Mouse (Mus musculus) testis, adult 2 months (tissue): Measurements from ENCODE around the gene Nav2. TPM values are rescaled to one million over a fixed set of nuclear protein-coding genes. Genes with fewer than 3 reads are reported as not detected.

ENCODE experiments used
- H3K27ac ChIP-seq: fragments of 200-500 bp; 2 replicates; pipeline ENCODE4 v1.5.1; 2012; ENCODE audit warnings: low read depth, low read length; ENCODE audit not compliant: control insufficient read depth, insufficient read depth
- H3K27me3 ChIP-seq: fragments of 200-500 bp; 2 replicates; pipeline ENCODE4 v1.6.1; 2012; ENCODE audit warnings: mild to moderate bottlenecking, low read length, moderate library complexity; ENCODE audit not compliant: control insufficient read depth, insufficient read depth
- H3K36me3 ChIP-seq: fragments of 200-500 bp; 2 replicates; pipeline ENCODE4 v1.6.1; 2012; ENCODE audit warnings: mild to moderate bottlenecking, low read length; ENCODE audit not compliant: control insufficient read depth, insufficient read depth
- H3K4me1 ChIP-seq: fragments of 200-500 bp; 2 replicates; pipeline ENCODE4 v1.6.1; 2012; ENCODE audit warnings: low read length; ENCODE audit not compliant: control insufficient read depth, insufficient read depth
- H3K4me3 ChIP-seq: fragments of 200-500 bp; 2 replicates; pipeline ENCODE4 v1.5.1; 2012; ENCODE audit warnings: low read depth, mild to moderate bottlenecking, low read length, moderate library complexity, mixed read lengths; ENCODE audit not compliant: control insufficient read depth
- CTCF ChIP-seq: fragments of 200-500 bp; IDR thresholded peaks from 2 replicates; pipeline ENCODE4 v1.5.1; 2012; ENCODE audit warnings: low read depth, mild to moderate bottlenecking, inconsistent platforms, low read length, moderate library complexity; ENCODE audit not compliant: control insufficient read depth, insufficient read depth, insufficient replicate concordance
- POLR2A ChIP-seq: fragments of 200-500 bp; IDR thresholded peaks from 2 replicates; pipeline ENCODE4 v1.6.1; 2012; ENCODE audit warnings: low read depth, mild to moderate bottlenecking, inconsistent platforms, low read length, moderate library complexity; ENCODE audit not compliant: control insufficient read depth
- polyA plus RNA-seq: library from polyadenylated mRNA; depleted of rRNA; stranded (reverse); fragments of >200 nt; gene quantifications from 2 replicates; pipeline ENCODE4 v1.2.3, GENCODE M21; 2012

Nav2 gene
- polyA plus RNA-seq, 1 experiment = 20.8 TPM

- H3K27me3 ChIP-seq = no peaks in the 10 kb centered on the region
These were observed 10.1 kb upstream of the Nav2 start for GRCm38 (mm10) chr7:48898416-48898815.

DNA sequence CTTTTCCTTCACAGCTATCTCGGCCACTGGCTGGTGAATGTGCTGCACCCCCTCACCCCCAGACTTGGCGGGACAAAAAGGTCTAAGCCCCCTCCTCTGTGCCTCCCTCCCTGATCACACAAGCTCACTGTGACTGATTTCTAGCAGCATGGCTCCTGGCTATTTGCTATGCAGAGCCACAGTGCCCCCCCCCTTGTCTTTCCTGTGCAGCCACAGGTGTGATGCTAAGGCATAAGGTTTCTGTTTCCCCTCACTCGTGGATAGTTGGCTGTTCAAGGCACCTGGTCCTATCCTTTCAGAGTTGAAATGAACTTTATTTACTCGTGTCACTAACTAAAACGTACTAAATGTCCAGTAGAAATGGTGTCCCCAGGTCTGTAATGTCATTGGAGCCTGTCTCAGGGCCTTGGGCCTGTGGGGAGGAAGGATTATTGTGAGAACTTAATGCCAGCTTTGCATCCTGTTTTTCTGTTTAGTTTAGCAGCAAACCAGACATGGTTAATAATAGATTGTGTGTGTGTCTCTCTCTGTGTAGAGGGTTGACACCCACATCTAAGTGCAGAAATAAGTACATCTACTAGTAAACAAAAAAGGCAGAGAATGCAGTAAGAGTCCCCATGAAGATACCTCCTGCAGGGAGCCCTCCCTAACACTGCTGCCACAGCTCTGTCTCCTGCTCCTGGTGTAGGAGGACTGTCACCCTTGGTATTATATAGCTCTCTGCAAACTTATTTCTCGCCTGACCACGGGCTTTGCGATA, 7.9 kb upstream of the Nav2 start:
- Histone ChIP-seq H3K27ac (no peak overlapping the region), H3K27me3 (no peaks in the 10 kb centered on the region), H3K4me3 (no peak overlapping the region), H3K36me3 (no peaks in the 10 kb centered on the region), H3K4me1 (no peaks in the 10 kb centered on the region)
- TF ChIP-seq CTCF = no peak
- TF ChIP-seq POLR2A = no peak

More at GRCm38 (mm10) chr7:48898416-48898815, 10.1 kb upstream of the Nav2 start:
- Histone ChIP-seq H3K4me1 (no peaks in the 10 kb centered on the region), H3K4me3 (no peak overlapping the region), H3K27ac (no peak overlapping the region), H3K36me3 (no peaks in the 10 kb centered on the region)
- TF ChIP-seq POLR2A = no peak

DNA sequence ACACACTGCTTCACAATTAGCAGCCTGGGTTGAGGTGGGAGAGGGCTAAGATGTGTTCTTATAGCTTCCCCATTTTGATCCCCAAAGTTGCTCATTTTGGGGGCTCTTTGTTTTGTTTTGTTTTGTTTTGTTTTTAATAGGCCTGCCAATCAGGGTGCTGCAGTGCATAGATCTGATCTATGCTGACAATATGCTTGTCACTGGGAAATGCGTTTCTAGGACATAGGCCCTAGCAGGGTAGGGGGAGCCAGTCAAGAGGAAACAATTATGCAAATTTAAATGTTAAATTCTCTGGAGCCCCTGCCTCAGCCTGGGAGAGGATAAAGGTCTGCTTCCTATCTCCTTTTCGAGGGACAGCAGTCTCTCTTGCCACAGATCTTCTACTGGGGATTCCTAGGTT, 6.1 kb upstream of the Nav2 start:
- H3K4me1 ChIP-seq = no peaks in the 10 kb centered on the region
- no peak overlapping the region for H3K27ac ChIP-seq
- TF ChIP-seq CTCF (no peak), POLR2A (no peak)
- H3K36me3 ChIP-seq = no peaks in the 10 kb centered on the region
- no peak overlapping the region for H3K4me3 ChIP-seq
- H3K27me3 ChIP-seq = no peaks in the 10 kb centered on the region

DNA sequence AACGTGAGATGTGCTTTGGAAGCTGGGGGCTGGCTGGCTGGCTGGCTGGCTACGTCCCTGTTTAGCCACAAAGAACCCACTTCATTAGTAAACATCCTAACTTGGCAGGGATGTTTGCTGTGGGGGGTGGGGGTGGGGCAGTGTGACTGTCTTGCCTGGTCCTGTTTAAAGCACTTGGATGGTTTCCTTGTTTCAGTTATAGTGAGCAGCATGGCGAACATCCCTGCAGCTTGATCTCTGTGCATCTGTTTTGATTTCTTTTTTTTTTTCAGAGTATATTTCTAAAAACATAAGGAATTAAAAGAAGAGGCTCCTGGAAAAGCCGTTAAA, 791 bp downstream of the Nav2 start:
- Histone ChIP-seq H3K4me1 (no peaks in the 10 kb centered on the region), H3K27ac (no peak overlapping the region), H3K4me3 (no peak overlapping the region), H3K36me3 (no peaks in the 10 kb centered on the region), H3K27me3 (no peaks in the 10 kb centered on the region)
- TF ChIP-seq CTCF (no peak), POLR2A (no peak)

GRCm38 (mm10) chr7:48910282-48910681, 1.8 kb downstream of the Nav2 start:
- Histone ChIP-seq H3K4me3 (no peak overlapping the region), H3K4me1 (no peaks in the 10 kb centered on the region), H3K27me3 (no peaks in the 10 kb centered on the region), H3K27ac (no peak overlapping the region), H3K36me3 (no peaks in the 10 kb centered on the region)
- TF ChIP-seq CTCF (no peak), POLR2A (no peak)

DNA sequence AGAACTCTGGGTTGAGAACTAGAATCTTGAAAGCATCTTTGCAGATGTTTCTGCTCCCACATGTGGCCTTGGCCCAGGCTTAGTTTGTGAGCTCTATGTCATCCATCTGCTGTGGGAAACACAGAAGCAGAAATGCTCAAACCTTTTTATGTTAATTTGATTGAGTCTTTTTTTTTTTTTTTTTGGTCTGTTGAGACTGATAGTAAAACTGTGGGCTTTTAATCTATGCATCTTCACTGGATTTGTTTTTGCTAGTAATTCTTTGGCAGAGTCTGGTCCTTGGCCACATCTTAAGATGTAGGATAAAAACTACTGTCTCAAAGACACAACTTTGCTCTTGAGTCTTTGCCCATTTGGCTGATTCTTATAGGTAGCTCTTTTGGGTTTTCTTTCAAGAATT, 2.6 kb downstream of the Nav2 start:
- Histone ChIP-seq H3K4me3 (no peak overlapping the region), H3K36me3 (no peaks in the 10 kb centered on the region), H3K27me3 (no peaks in the 10 kb centered on the region), H3K4me1 (no peaks in the 10 kb centered on the region), H3K27ac (no peak overlapping the region)
- no peak for TF ChIP-seq CTCF
- no peak for TF ChIP-seq POLR2A

- no peaks in the 10 kb centered on the region for H3K36me3 ChIP-seq
- no peaks in the 10 kb centered on the region for H3K27me3 ChIP-seq
- TF ChIP-seq CTCF = no peak
- no peak for TF ChIP-seq POLR2A
- H3K4me3 ChIP-seq = no peak overlapping the region
- H3K4me1 ChIP-seq = no peaks in the 10 kb centered on the region
- no peak overlapping the region for H3K27ac ChIP-seq
These were observed 6.4 kb downstream of the Nav2 start for GRCm38 (mm10) chr7:48914630-48915506.
